Mouse (Mus musculus) embryonic fibroblast, embryonic 13.5 days (primary cell): ENCODE results near the gene Tk1.

ENCODE experiments used
- CTCF ChIP-seq: IDR thresholded peaks from 2 replicates; pipeline ENCODE4 v1.5.1; 2011; ENCODE audit warnings: mild to moderate bottlenecking, control low read depth, low read length, moderate library complexity, borderline replicate concordance; ENCODE audit not compliant: insufficient read depth
- POLR2A ChIP-seq: IDR thresholded peaks from 2 replicates; pipeline ENCODE4 v1.6.1; 2011; ENCODE audit warnings: low read depth, mild to moderate bottlenecking, control low read depth, low read length, moderate library complexity

- TF ChIP-seq CTCF (no peak), POLR2A (no peak)
Observed at GRCm38 (mm10) chr11:117828149-117828887, 2.4 kb upstream of the Tk1 start.
